Mouse (Mus musculus) spleen, adult 2 months (tissue): ENCODE measurements around the gene Sipa1l1.

ENCODE experiments used
- CTCF ChIP-seq: fragments of 200-500 bp; IDR thresholded peaks from 2 replicates; pipeline ENCODE4 v1.5.1; 2011; ENCODE audit warnings: mild to moderate bottlenecking, inconsistent platforms; ENCODE audit not compliant: insufficient read depth, insufficient read length, insufficient replicate concordance; ENCODE audit errors: extremely low read depth
- POLR2A ChIP-seq: fragments of 200-500 bp; IDR thresholded peaks from 2 replicates; pipeline ENCODE4 v1.6.1; 2011; ENCODE audit warnings: low read depth, low read length, inconsistent platforms

- no peak for TF ChIP-seq CTCF
- TF ChIP-seq POLR2A: no peak
These were observed 219.0 kb downstream of the Sipa1l1 start for GRCm38 (mm10) chr12:82388144-82388543.
